Mouse (Mus musculus) c-Kit-positive CD71-positive TER-119-positive erythroid progenitor cells, embryonic 14.5 days (primary cell): ENCODE data around the gene Mmp17.
A peak's percentile ranks its signal among the peaks of the same experiment; 100 is the strongest.
"Not testable (repeated sequence)": the region's sequence is repeated elsewhere in the genome, so short reads cannot be mapped to it uniquely, and the experiment has no call there.

Source experiments
- DNase-seq: peaks from one replicate; pipeline ENCODE4 v3.0.0-alpha.2; 2013; ENCODE audit warnings: low spot score

The Mmp17 gene

GRCm38 (mm10) chr5:129590915-129591314 lies 6.9 kb downstream of the Mmp17 start:
- DNase-seq, result no peak

- peak; percentile 69 for DNase-seq
These were observed 10.4 kb downstream of the Mmp17 start for GRCm38 (mm10) chr5:129594116-129595114.

- peak; percentile 32 for DNase-seq
These were observed 18.1 kb downstream of the Mmp17 start for GRCm38 (mm10) chr5:129602071-129602487.

GRCm38 (mm10) chr5:129607476-129607875 lies 23.5 kb downstream of the Mmp17 start:
- no peak for DNase-seq

GRCm38 (mm10) chr5:129611060-129611459 lies 27.1 kb downstream of the Mmp17 start:
- DNase-seq, result peak; percentile 45

GRCm38 (mm10) chr5:129620600-129620999 lies 36.6 kb downstream of the Mmp17 start:
- not testable (repeated sequence) for DNase-seq

- DNase-seq, result no peak
These were observed 37.4 kb downstream of the Mmp17 start for GRCm38 (mm10) chr5:129621361-129621760.

GRCm38 (mm10) chr5:129626099-129626498 lies 42.1 kb downstream of the Mmp17 start:
- no peak for DNase-seq

GRCm38 (mm10) chr5:129626586-129626985 lies 42.6 kb downstream of the Mmp17 start:
- not testable (repeated sequence) for DNase-seq

- not testable (repeated sequence) for DNase-seq
These were observed 48.6 kb downstream of the Mmp17 start for GRCm38 (mm10) chr5:129632270-129633250.

GRCm38 (mm10) chr5:129650858-129651257 lies 66.9 kb downstream of the Mmp17 start:
- no peak for DNase-seq

- DNase-seq, result no peak
These were observed 73.0 kb downstream of the Mmp17 start for GRCm38 (mm10) chr5:129657016-129657415.

GRCm38 (mm10) chr5:129657931-129658330 lies 74.0 kb downstream of the Mmp17 start:
- no peak for DNase-seq
